Mouse (Mus musculus): ENCODE data around the gene Cacnb2. TPM values are rescaled to one million over a fixed set of nuclear protein-coding genes. Genes with fewer than 3 reads are reported as not detected.

Cacnb2 gene
- total and polyA plus RNA-seq, 3 experiments: 0.38 TPM; not detected in 2

DNA sequence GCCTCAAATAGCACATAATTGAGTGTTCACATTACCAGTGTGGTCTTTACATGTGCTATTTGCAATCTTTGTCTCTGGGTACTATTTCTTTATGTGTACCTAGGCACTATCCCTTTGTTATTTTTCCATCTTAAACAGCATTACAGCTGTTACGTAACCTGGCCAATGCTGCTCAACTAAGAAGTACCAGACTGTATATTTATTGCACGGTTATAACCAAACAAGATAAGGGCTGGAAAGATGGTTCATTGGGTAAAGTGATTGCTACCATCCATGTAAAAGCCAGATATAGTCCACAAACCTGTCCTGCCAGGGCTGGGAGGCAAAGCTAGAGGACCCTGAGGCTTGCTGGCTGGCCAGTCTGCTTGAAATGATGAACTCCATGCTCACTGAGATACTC lies 251.2 kb downstream of the Cacnb2 start:
- H3K4me3 ChIP-seq (ENCODE audit: low read depth, low read length): no peak overlapping the region
- H3K9me3 ChIP-seq (replicated peaks): no peaks in the 10 kb centered on the region
- TF ChIP-seq GATA2 (IDR thresholded peaks at IDR 0.05; ENCODE audit: borderline replicate concordance, low read depth, low read length) (no peak), CTCF (IDR thresholded peaks at IDR 0.05; ENCODE audit: low read depth, low read length) (no peak), POLR2AphosphoS5 (IDR thresholded peaks at IDR 0.05; ENCODE audit: insufficient replicate concordance, low read depth, low read length) (no peak), TAL1 (conservative IDR thresholded peaks at IDR 0.05; ENCODE audit: low read depth, low read length) (no peak), GATA1 (IDR thresholded peaks at IDR 0.05; ENCODE audit: borderline replicate concordance, low read length) (no peak)
- DNase-seq (ENCODE audit: low spot score): no peak
- H3K4me1 ChIP-seq (ENCODE audit: insufficient read depth, low read depth, low read length): no peaks in the 10 kb centered on the region
- H3K36me3 ChIP-seq (replicated peaks): no peaks in the 10 kb centered on the region
- H3K27me3 ChIP-seq (ENCODE audit: insufficient read depth, low read length): no peaks in the 10 kb centered on the region
- ATAC-seq (ENCODE audit: extremely low read depth, insufficient number of reproducible peaks, low FRiP score, poor library complexity, severe bottlenecking): no peak

DNA sequence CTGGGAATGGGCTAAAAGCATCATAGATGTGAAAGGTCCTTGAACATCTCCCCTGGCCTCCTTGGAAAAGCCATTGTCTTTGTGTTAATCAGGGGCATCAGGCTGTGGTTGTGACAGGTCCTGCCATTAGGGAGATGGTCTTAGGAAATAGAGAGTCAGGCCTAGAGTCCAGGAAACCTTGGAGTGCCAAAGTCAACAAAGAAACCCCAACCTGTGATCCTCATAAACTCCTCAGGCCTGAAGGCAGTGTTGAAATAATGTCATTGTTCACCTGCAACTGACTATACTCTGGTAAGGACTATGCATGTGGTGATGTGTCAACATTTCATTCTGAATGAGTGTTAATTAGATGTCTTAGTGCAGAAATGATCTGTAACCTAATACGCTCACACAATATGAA lies 255.4 kb downstream of the Cacnb2 start:
- H3K27me3 ChIP-seq (ENCODE audit: insufficient read depth, low read length): no peaks in the 10 kb centered on the region
- no peak for ATAC-seq (ENCODE audit: extremely low read depth, insufficient number of reproducible peaks, low FRiP score, poor library complexity, severe bottlenecking)
- TF ChIP-seq GATA2 (IDR thresholded peaks at IDR 0.05; ENCODE audit: borderline replicate concordance, low read depth, low read length): no peak

DNA sequence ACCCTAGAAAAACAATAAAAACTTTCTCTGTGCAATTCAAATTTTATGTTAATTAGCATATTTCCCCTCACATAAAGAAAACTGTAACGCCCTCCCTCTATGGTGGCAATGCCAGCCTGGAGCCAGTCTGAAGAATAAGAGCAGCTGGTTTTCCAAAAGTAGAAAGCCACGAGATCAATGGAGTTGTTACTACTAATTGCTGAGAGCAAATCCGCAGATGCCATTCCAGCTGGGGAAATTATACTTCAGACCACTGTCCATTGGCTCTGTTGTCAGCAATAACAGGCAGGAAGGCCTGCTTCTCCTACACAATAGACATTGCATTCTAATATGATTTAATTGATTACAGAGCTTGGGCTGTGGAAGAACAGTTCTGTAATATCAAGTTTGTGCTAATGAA lies 257.5 kb downstream of the Cacnb2 start:
- H3K27me3 ChIP-seq (ENCODE audit: insufficient read depth, low read length): no peaks in the 10 kb centered on the region
- no peaks in the 10 kb centered on the region for H3K36me3 ChIP-seq (replicated peaks)
- no peaks in the 10 kb centered on the region for H3K4me1 ChIP-seq (ENCODE audit: insufficient read depth, low read depth, low read length)
- no peak for DNase-seq (ENCODE audit: low spot score)
- TF ChIP-seq POLR2AphosphoS5 (IDR thresholded peaks at IDR 0.05; ENCODE audit: insufficient replicate concordance, low read depth, low read length): no peak
- no peak for TF ChIP-seq TAL1 (conservative IDR thresholded peaks at IDR 0.05; ENCODE audit: low read depth, low read length)
- no peak for TF ChIP-seq GATA2 (IDR thresholded peaks at IDR 0.05; ENCODE audit: borderline replicate concordance, low read depth, low read length)
- TF ChIP-seq GATA1 (IDR thresholded peaks at IDR 0.05; ENCODE audit: borderline replicate concordance, low read length): no peak
- no peak for TF ChIP-seq CTCF (IDR thresholded peaks at IDR 0.05; ENCODE audit: low read depth, low read length)
- ATAC-seq (ENCODE audit: extremely low read depth, insufficient number of reproducible peaks, low FRiP score, poor library complexity, severe bottlenecking): no peak
- no peak overlapping the region for H3K4me3 ChIP-seq (ENCODE audit: low read depth, low read length)
- H3K9me3 ChIP-seq (replicated peaks): no peaks in the 10 kb centered on the region

More for the DNA sequence above, 255.4 kb downstream of the Cacnb2 start:
- DNase-seq (ENCODE audit: low spot score): no peak
- no peaks in the 10 kb centered on the region for H3K9me3 ChIP-seq (replicated peaks)
- no peaks in the 10 kb centered on the region for H3K4me1 ChIP-seq (ENCODE audit: insufficient read depth, low read depth, low read length)
- no peaks in the 10 kb centered on the region for H3K36me3 ChIP-seq (replicated peaks)
- no peak overlapping the region for H3K4me3 ChIP-seq (ENCODE audit: low read depth, low read length)

DNA sequence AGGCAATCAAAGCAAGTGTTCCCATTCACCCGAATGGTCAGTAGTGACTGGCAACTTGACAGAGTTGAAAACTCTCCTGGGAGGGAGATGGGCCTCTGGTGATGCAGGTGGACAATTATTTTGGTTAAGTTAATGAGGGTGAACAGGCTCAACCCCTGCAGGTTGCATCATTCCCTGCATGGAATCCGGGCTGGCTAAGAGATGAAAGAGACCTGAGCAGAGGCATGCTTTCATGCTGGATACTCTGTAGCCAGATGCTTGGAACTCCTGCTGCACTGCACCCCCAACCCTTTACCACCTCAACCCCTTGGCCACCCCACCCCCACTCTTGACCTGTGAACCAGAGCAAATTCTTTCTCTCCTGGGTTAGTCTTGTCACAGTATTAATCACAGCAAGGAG lies 258.7 kb downstream of the Cacnb2 start:
- Histone ChIP-seq H3K36me3 (replicated peaks) (no peaks in the 10 kb centered on the region), H3K4me1 (ENCODE audit: insufficient read depth, low read depth, low read length) (no peaks in the 10 kb centered on the region), H3K27me3 (ENCODE audit: insufficient read depth, low read length) (no peaks in the 10 kb centered on the region), H3K4me3 (ENCODE audit: low read depth, low read length) (no peak overlapping the region), H3K9me3 (replicated peaks) (no peaks in the 10 kb centered on the region)
- ATAC-seq (ENCODE audit: extremely low read depth, insufficient number of reproducible peaks, low FRiP score, poor library complexity, severe bottlenecking): no peak
- DNase-seq (ENCODE audit: low spot score): no peak
- no peak for TF ChIP-seq TAL1 (conservative IDR thresholded peaks at IDR 0.05; ENCODE audit: low read depth, low read length)

DNA sequence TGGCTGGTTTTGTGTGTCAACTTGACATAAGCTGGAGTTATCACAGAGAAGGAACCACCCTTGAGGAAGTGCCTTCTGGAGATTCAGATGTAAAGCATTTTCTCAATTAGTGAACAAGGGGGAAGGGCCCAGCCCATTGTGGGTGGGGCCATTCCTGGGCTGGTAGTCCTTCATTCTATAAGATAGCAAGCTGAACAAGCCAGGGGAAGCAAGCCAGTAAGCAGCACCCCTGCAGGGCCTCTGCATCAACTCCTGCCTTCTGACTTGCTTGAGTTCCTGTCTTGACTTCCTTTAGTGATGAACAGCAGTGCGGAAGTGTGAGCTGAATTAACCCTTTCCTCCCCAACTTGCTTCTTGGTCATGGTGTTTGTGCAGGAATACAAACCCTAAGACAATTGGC lies 260.1 kb downstream of the Cacnb2 start:
- no peak overlapping the region for H3K4me3 ChIP-seq (ENCODE audit: low read depth, low read length)
- no peaks in the 10 kb centered on the region for H3K9me3 ChIP-seq (replicated peaks)
- no peaks in the 10 kb centered on the region for H3K36me3 ChIP-seq (replicated peaks)
- ATAC-seq (ENCODE audit: extremely low read depth, insufficient number of reproducible peaks, low FRiP score, poor library complexity, severe bottlenecking): no peak
- DNase-seq (ENCODE audit: low spot score): no peak
- H3K27me3 ChIP-seq (ENCODE audit: insufficient read depth, low read length): no peaks in the 10 kb centered on the region
- TF ChIP-seq GATA2 (IDR thresholded peaks at IDR 0.05; ENCODE audit: borderline replicate concordance, low read depth, low read length): no peak
- no peak for TF ChIP-seq GATA1 (IDR thresholded peaks at IDR 0.05; ENCODE audit: borderline replicate concordance, low read length)
- no peak for TF ChIP-seq POLR2AphosphoS5 (IDR thresholded peaks at IDR 0.05; ENCODE audit: insufficient replicate concordance, low read depth, low read length)
- no peak for TF ChIP-seq TAL1 (conservative IDR thresholded peaks at IDR 0.05; ENCODE audit: low read depth, low read length)
- no peak for TF ChIP-seq CTCF (IDR thresholded peaks at IDR 0.05; ENCODE audit: low read depth, low read length)
- no peaks in the 10 kb centered on the region for H3K4me1 ChIP-seq (ENCODE audit: insufficient read depth, low read depth, low read length)

DNA sequence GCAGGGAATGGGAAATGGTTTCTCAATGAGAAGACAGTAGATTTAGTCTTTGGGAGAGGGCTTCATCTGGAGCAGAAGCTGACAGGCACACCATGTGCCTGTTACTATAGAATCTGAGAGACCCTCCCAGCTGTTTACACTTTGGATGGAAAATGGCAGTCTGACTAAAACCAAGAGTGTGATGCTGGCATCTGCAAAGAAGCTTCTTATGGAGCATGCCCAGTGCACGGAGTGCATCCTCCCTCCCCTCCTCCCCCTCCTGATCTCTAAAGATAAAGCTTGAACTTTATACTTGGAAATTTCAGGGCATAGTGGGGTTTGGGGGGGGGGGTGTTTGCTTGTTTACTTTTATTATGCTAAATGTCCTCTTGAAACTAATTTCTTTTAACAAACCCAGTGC lies 270.2 kb downstream of the Cacnb2 start:
- TF ChIP-seq GATA2 (IDR thresholded peaks at IDR 0.05; ENCODE audit: borderline replicate concordance, low read depth, low read length): no peak
- no peak for TF ChIP-seq TAL1 (conservative IDR thresholded peaks at IDR 0.05; ENCODE audit: low read depth, low read length)
- no peak for TF ChIP-seq POLR2AphosphoS5 (IDR thresholded peaks at IDR 0.05; ENCODE audit: insufficient replicate concordance, low read depth, low read length)
- TF ChIP-seq CTCF (IDR thresholded peaks at IDR 0.05; ENCODE audit: low read depth, low read length): no peak
- peaks cover 2% of the 10 kb centered on the region; the same call in 1 of the 2 replicates for H3K27me3 ChIP-seq (ENCODE audit: insufficient read depth, low read length)
- H3K4me1 ChIP-seq (ENCODE audit: insufficient read depth, low read depth, low read length): no peaks in the 10 kb centered on the region
- no peaks in the 10 kb centered on the region for H3K9me3 ChIP-seq (replicated peaks)
- no peak overlapping the region for H3K4me3 ChIP-seq (ENCODE audit: low read depth, low read length)
- ATAC-seq (ENCODE audit: extremely low read depth, insufficient number of reproducible peaks, low FRiP score, poor library complexity, severe bottlenecking) (no peak), DNase-seq (ENCODE audit: low spot score) (no peak)
- H3K36me3 ChIP-seq (replicated peaks): no peaks in the 10 kb centered on the region

DNA sequence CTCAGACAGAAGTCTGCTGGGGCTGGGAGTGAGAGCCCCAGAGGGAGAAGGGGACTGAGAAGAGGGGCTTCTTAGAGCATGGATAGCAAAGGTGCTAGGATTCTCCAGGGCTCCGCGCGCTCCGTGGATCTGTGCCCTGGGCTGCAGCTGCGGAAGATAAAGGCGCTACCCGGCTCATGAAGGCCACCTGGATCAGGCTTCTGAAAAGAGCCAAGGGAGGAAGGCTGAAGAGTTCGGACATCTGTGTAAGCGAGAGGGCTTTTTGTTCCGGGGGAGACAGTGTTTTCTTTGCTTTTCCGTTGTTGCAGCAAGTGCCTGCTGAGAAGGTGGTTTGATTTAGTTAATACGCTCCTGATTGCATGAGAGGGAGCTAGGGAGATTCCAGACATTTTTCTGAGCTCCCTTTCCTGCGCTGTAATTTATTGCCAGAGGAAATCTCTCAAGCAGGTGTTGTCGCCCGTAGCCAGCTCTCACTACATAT lies 270.9 kb downstream of the Cacnb2 start:
- Histone ChIP-seq H3K4me3 (ENCODE audit: low read depth, low read length) (no peak overlapping the region), H3K36me3 (replicated peaks) (no peaks in the 10 kb centered on the region), H3K27me3 (ENCODE audit: insufficient read depth, low read length) (peaks cover 2% of the 10 kb centered on the region; the same call in 1 of the 2 replicates), H3K4me1 (ENCODE audit: insufficient read depth, low read depth, low read length) (no peaks in the 10 kb centered on the region), H3K9me3 (replicated peaks) (no peaks in the 10 kb centered on the region)
- DNase-seq (ENCODE audit: low spot score) (no peak), ATAC-seq (ENCODE audit: extremely low read depth, insufficient number of reproducible peaks, low FRiP score, poor library complexity, severe bottlenecking) (no peak)
- TF ChIP-seq POLR2AphosphoS5 (IDR thresholded peaks at IDR 0.05; ENCODE audit: insufficient replicate concordance, low read depth, low read length) (no peak), GATA1 (IDR thresholded peaks at IDR 0.05; ENCODE audit: borderline replicate concordance, low read length) (no peak), TAL1 (conservative IDR thresholded peaks at IDR 0.05; ENCODE audit: low read depth, low read length) (no peak), CTCF (IDR thresholded peaks at IDR 0.05; ENCODE audit: low read depth, low read length) (no peak), GATA2 (IDR thresholded peaks at IDR 0.05; ENCODE audit: borderline replicate concordance, low read depth, low read length) (no peak)
